Mouse (Mus musculus): ENCODE results near the gene Shpk.

Gene Shpk

GRCm38 (mm10) chr11:73201021-73201420 is 1.8 kb downstream of the Shpk start:
- no peak for DNase-seq

GRCm38 (mm10) chr11:73201597-73201996 is 2.3 kb downstream of the Shpk start:
- no peak for DNase-seq

- no peak for DNase-seq
These were observed 4.6 kb downstream of the Shpk start for GRCm38 (mm10) chr11:73203895-73204294.

GRCm38 (mm10) chr11:73205194-73205593 is 5.9 kb downstream of the Shpk start:
- DNase-seq: no peak

GRCm38 (mm10) chr11:73207621-73208020 is 8.4 kb downstream of the Shpk start:
- DNase-seq: no peak

- DNase-seq: no peak
These were observed 14.7 kb downstream of the Shpk start for GRCm38 (mm10) chr11:73213956-73214355.

- no peak for DNase-seq
These were observed 20.4 kb downstream of the Shpk start for GRCm38 (mm10) chr11:73219671-73220070.

- no peak for DNase-seq
These were observed 21.4 kb downstream of the Shpk start for GRCm38 (mm10) chr11:73220651-73221050.

GRCm38 (mm10) chr11:73222846-73223245 is 23.6 kb downstream of the Shpk start:
- no peak for DNase-seq

- no peak for DNase-seq
These were observed 24.7 kb downstream of the Shpk start for GRCm38 (mm10) chr11:73223966-73224365.

- DNase-seq: no peak
These were observed 26.6 kb downstream of the Shpk start for GRCm38 (mm10) chr11:73225856-73226255.

- no peak for DNase-seq
These were observed 29.6 kb downstream of the Shpk start for GRCm38 (mm10) chr11:73228881-73229280.

GRCm38 (mm10) chr11:73230081-73230480 is 30.8 kb downstream of the Shpk start:
- DNase-seq: no peak

GRCm38 (mm10) chr11:73232513-73232912 is 33.3 kb downstream of the Shpk start:
- DNase-seq: no peak

- DNase-seq: no peak
These were observed 34.7 kb downstream of the Shpk start, which contains the start of gene Trpv1 for GRCm38 (mm10) chr11:73233992-73234391. Gene Trpv1 (plus strand): TSS chr11:73234292.

- no peak for DNase-seq
These were observed 36.9 kb downstream of the Shpk start for GRCm38 (mm10) chr11:73235990-73236701.

GRCm38 (mm10) chr11:73236731-73237130 is 37.5 kb downstream of the Shpk start:
- DNase-seq: no peak

GRCm38 (mm10) chr11:73242199-73242598 is 42.9 kb downstream of the Shpk start:
- DNase-seq: no peak

- DNase-seq: no peak
These were observed 43.5 kb downstream of the Shpk start for GRCm38 (mm10) chr11:73242777-73243176.

- DNase-seq: no peak
These were observed 58.2 kb downstream of the Shpk start for GRCm38 (mm10) chr11:73257362-73257945.

- DNase-seq: no peak
These were observed 59.4 kb downstream of the Shpk start for GRCm38 (mm10) chr11:73258664-73259063.

- DNase-seq: no peak
These were observed 61.2 kb downstream of the Shpk start for GRCm38 (mm10) chr11:73260457-73260856.

GRCm38 (mm10) chr11:73261385-73261784 is 62.1 kb downstream of the Shpk start:
- no peak for DNase-seq

- no peak for DNase-seq
These were observed 68.0 kb downstream of the Shpk start, which contains the start of gene Trpv3 for GRCm38 (mm10) chr11:73267267-73267666. Gene Trpv3 (plus strand): TSS chr11:73267388.
